Mouse (Mus musculus) embryonic facial prominence, embryonic 10.5 days (tissue): Measurements from ENCODE around the gene Rcan1. TPM values are rescaled to one million over a fixed set of nuclear protein-coding genes. Genes with fewer than 3 reads are reported as not detected.
A peak's percentile ranks its signal among the peaks of the same experiment; 100 is the strongest.

Experiments
- DNase-seq: peaks from one replicate; pipeline ENCODE4 v3.0.0-alpha.2; 2017; ENCODE audit warnings: low spot score
- H3K27ac ChIP-seq: fragments of 300-500 bp; sonication (generic); replicated peaks from 2 replicates; pipeline ENCODE4 v1.5.1; 2016; ENCODE audit warnings: mild to moderate bottlenecking
- H3K27me3 ChIP-seq: fragments of 300-500 bp; sonication (generic); replicated peaks from 2 replicates; pipeline ENCODE4 v1.6.1; 2016; ENCODE audit warnings: low read depth, mild to moderate bottlenecking; ENCODE audit not compliant: poor library complexity, severe bottlenecking
- H3K36me3 ChIP-seq: fragments of 300-500 bp; sonication (generic); replicated peaks from 2 replicates; pipeline ENCODE4 v1.6.1; 2016; ENCODE audit warnings: mild to moderate bottlenecking, moderate library complexity
- H3K4me1 ChIP-seq: fragments of 300-500 bp; sonication (generic); 2 replicates; pipeline ENCODE4 v1.6.1; 2016
- H3K4me3 ChIP-seq: fragments of 300-500 bp; sonication (generic); 2 replicates; pipeline ENCODE4 v1.5.1; 2016; ENCODE audit warnings: mild to moderate bottlenecking, moderate library complexity
- H3K9me3 ChIP-seq: fragments of 300-500 bp; sonication (generic); 2 replicates; pipeline ENCODE4 v1.6.1; 2016; ENCODE audit warnings: mild to moderate bottlenecking
- WGBS: fragments of 180-500 bp; shearing (Covaris S2); methylation state at CpG from one replicate; pipeline ENCODE4 v1.1.7; 2016; 5-methylcytosine and 5-hydroxymethylcytosine counted together
- polyA plus RNA-seq: library from polyadenylated mRNA; unstranded; fragments of >200 nt; fragmentation: Nextera tagmentation; extraction: Ambion mirVana; gene quantifications from 2 replicates; pipeline ENCODE4 v1.2.1, GENCODE M21; 2016

The Rcan1 gene
- polyA plus RNA-seq, 1 experiment from 2014 or later, result 32.8 TPM

GRCm38 (mm10) chr16:92353897-92354296 is 116.8 kb downstream of the Rcan1 start:
- H3K9me3 ChIP-seq, result no peaks in the 10 kb centered on the region
- no peak for DNase-seq
- peaks cover 28% of the 10 kb centered on the region for H3K4me1 ChIP-seq
- no peak overlapping the region for H3K27ac ChIP-seq
- no peak overlapping the region for H3K4me3 ChIP-seq
- H3K36me3 ChIP-seq, result no peaks in the 10 kb centered on the region
- peaks cover 28% of the 10 kb centered on the region for H3K27me3 ChIP-seq
- WGBS, result 50% methylated on average over 2 of the region's 2 CpGs

GRCm38 (mm10) chr16:92353295-92353694 is 117.4 kb downstream of the Rcan1 start:
- 85% methylated on average over 12 of the region's 12 CpGs for WGBS
- DNase-seq, result no peak
- H3K27ac ChIP-seq, result no peak overlapping the region

GRCm38 (mm10) chr16:92348941-92349340 is 121.7 kb downstream of the Rcan1 start:
- Histone ChIP-seq H3K36me3 (no peaks in the 10 kb centered on the region), H3K27me3 (no peaks in the 10 kb centered on the region), H3K4me1 (peaks cover 12% of the 10 kb centered on the region), H3K4me3 (no peak overlapping the region), H3K9me3 (no peaks in the 10 kb centered on the region), H3K27ac (no peak overlapping the region)
- DNase-seq, result no peak
- 89% methylated on average over 12 of the region's 12 CpGs for WGBS

More at GRCm38 (mm10) chr16:92353295-92353694, 117.4 kb downstream of the Rcan1 start:
- no peaks in the 10 kb centered on the region for H3K36me3 ChIP-seq
- no peak overlapping the region for H3K4me3 ChIP-seq
- H3K27me3 ChIP-seq, result peaks cover 24% of the 10 kb centered on the region
- no peaks in the 10 kb centered on the region for H3K9me3 ChIP-seq
- peaks cover 23% of the 10 kb centered on the region for H3K4me1 ChIP-seq

- no peaks in the 10 kb centered on the region for H3K9me3 ChIP-seq
- H3K36me3 ChIP-seq, result no peaks in the 10 kb centered on the region
- 64% methylated on average over 13 of the region's 13 CpGs for WGBS
- H3K27me3 ChIP-seq, result no peaks in the 10 kb centered on the region
- peaks cover 11% of the 10 kb centered on the region for H3K4me1 ChIP-seq
- no peak overlapping the region for H3K4me3 ChIP-seq
- peak; percentile 45 for DNase-seq
- peak overlapping the region; percentile 40; the same call in 1 of the 2 replicates for H3K27ac ChIP-seq
Observed at GRCm38 (mm10) chr16:92346297-92346916, 124.3 kb downstream of the Rcan1 start.

GRCm38 (mm10) chr16:92345177-92345576 is 125.5 kb downstream of the Rcan1 start:
- H3K27me3 ChIP-seq, result no peaks in the 10 kb centered on the region
- no peak for DNase-seq
- no peak overlapping the region for H3K4me3 ChIP-seq
- no peaks in the 10 kb centered on the region for H3K36me3 ChIP-seq
- 0 out of 2 replicates have a peak overlapping the region, but pooled peaks have one; percentile 24 for H3K27ac ChIP-seq
- H3K4me1 ChIP-seq, result peaks cover 24% of the 10 kb centered on the region
- WGBS, result 60% methylated on average over 11 of the region's 11 CpGs
- no peaks in the 10 kb centered on the region for H3K9me3 ChIP-seq

Other genes with a start within 250 kb of the Rcan1 start
- gene Kcne2, start 178.5 kb downstream of the Rcan1 start, polyA plus RNA-seq, result 0.38 and 0.47 TPM in 2 replicates
- 122 and 125 TPM in 2 replicates for gene Smim11, start 169.6 kb downstream of the Rcan1 start, polyA plus RNA-seq
- gene Fam243, start 149.4 kb downstream of the Rcan1 start, polyA plus RNA-seq, result not detected in 2 replicates
- gene Kcne1, start 111.4 kb downstream of the Rcan1 start, polyA plus RNA-seq, result 0.29 and 1.1 TPM in 2 replicates
- gene Clic6, start 14.9 kb upstream of the Rcan1 start, polyA plus RNA-seq, result 5.0 and 5.6 TPM in 2 replicates